Mouse (Mus musculus) neural tube, embryonic 11.5 days (tissue): ENCODE data around the gene Rbfox1. TPM values are rescaled to one million over a fixed set of nuclear protein-coding genes. Genes with fewer than 3 reads are reported as not detected.
A peak's percentile ranks its signal among the peaks of the same experiment; 100 is the strongest.

Experiments used
- ATAC-seq: fragments of 200-750 bp; cut with Nextera tagmentation; 2 replicates; pipeline ENCODE4 v1.8.0; 2017; ENCODE audit warnings: moderate number of reproducible peaks, mild to moderate bottlenecking, moderate TSS enrichment, moderate library complexity; ENCODE audit not compliant: insufficient read depth, low FRiP score, low TSS enrichment
- DNase-seq: peaks from one replicate; pipeline ENCODE4 v3.0.0-alpha.2; 2015; ENCODE audit warnings: low spot score
- H3K27ac ChIP-seq: fragments of 300-500 bp; sonication (generic); 2 replicates; pipeline ENCODE4 v1.5.1; 2014; ENCODE audit warnings: low read depth, mild to moderate bottlenecking, low read length
- H3K27me3 ChIP-seq: fragments of 300-500 bp; sonication (generic); 2 replicates; pipeline ENCODE4 v1.6.1; 2014; ENCODE audit warnings: mild to moderate bottlenecking, low read length, mixed read lengths; ENCODE audit not compliant: control insufficient read depth, insufficient read depth
- H3K36me3 ChIP-seq: fragments of 300-500 bp; sonication (generic); 2 replicates; pipeline ENCODE4 v1.6.1; 2014; ENCODE audit warnings: mild to moderate bottlenecking, low read length, moderate library complexity, mixed read lengths; ENCODE audit not compliant: control insufficient read depth, insufficient read depth
- H3K4me1 ChIP-seq: fragments of 300-500 bp; sonication (generic); 2 replicates; pipeline ENCODE4 v1.6.1; 2014; ENCODE audit warnings: low read length, mixed read lengths; ENCODE audit not compliant: control insufficient read depth, insufficient read depth
- H3K4me2 ChIP-seq: fragments of 300-500 bp; sonication (generic); 2 replicates; pipeline ENCODE4 v1.6.1; 2014; ENCODE audit warnings: low read depth, mild to moderate bottlenecking, moderate library complexity
- H3K4me3 ChIP-seq: fragments of 300-500 bp; sonication (generic); 2 replicates; pipeline ENCODE4 v1.5.1; 2014; ENCODE audit warnings: low read depth, low read length
- H3K9ac ChIP-seq: fragments of 300-500 bp; sonication (generic); 2 replicates; pipeline ENCODE4 v1.6.1; 2014; ENCODE audit warnings: mild to moderate bottlenecking, low read length
- H3K9me3 ChIP-seq: fragments of 300-500 bp; sonication (generic); 2 replicates; pipeline ENCODE4 v1.6.1; 2016; ENCODE audit warnings: low read length; ENCODE audit not compliant: control insufficient read depth
- WGBS: fragments of 180-500 bp; shearing (Covaris S2); extraction: QIAGEN DNeasy Blood & Tissue Kit; methylation state at CpG from one replicate; pipeline ENCODE4 v1.1.7; 2014; 5-methylcytosine and 5-hydroxymethylcytosine counted together
- polyA plus RNA-seq: library from polyadenylated mRNA; unstranded; fragments of >200 nt; fragmentation: Nextera tagmentation; extraction: Ambion mirVana; gene quantifications from 2 replicates; pipeline ENCODE4 v1.2.1, GENCODE M21; 2014

Gene Rbfox1
- polyA plus RNA-seq, 1 experiment from 2014 or later, result 32.9 TPM

DNA sequence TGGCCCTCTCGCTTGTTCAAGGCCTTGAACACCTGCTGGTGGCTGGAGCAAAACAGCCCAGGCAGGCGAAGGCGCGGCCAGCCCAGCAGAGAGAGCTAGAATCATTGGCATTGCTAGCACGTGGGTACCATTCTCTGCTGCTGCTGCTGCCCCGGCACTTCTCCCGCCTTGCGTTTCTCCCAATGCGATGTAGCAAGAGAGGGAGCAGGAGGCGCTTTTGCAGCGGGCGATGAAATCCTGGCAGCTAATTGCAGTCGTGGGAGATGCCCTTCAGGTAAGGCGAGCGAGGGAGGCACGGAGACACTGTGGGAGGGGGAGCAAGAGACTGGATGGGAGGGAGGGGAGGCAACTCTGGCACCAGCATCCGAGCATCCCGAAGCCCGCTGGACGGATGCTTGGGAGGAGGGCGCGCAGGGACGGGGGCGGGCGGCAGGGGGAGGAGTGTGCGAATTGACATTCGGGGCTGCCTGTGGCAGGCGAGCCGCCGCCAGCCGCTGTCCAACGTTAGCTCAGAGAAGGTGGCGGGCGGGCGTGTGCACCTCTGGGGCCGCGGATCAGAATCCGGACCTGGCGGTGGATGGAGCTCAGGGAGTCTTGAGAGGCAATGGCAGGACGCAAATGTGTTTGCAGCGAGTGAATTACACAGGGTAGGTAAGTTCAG lies 463.6 kb downstream of the Rbfox1 start:
- no peaks in the 10 kb centered on the region for H3K36me3 ChIP-seq

GRCm38 (mm10) chr16:6349381-6349780 lies 464.2 kb downstream of the Rbfox1 start:
- 30% methylated on average over 16 of the region's 16 CpGs for WGBS
- Histone ChIP-seq H3K36me3 (no peaks in the 10 kb centered on the region), H3K9me3 (no peaks in the 10 kb centered on the region), H3K27ac (no peak overlapping the region), H3K9ac (peak overlapping the region; percentile 50; the same call in 1 of the 2 replicates), H3K27me3 (peaks cover 24% of the 10 kb centered on the region), H3K4me1 (no peaks in the 10 kb centered on the region; the same call in 1 of the 2 replicates), H3K4me3 (peak overlapping the region; percentile 34), H3K4me2 (peak overlapping the region; percentile 71)
- DNase-seq, result peak; percentile 14
- no peak for ATAC-seq

More for the DNA sequence above, 463.6 kb downstream of the Rbfox1 start:
- Histone ChIP-seq H3K4me1 (no peaks in the 10 kb centered on the region; the same call in 1 of the 2 replicates), H3K9me3 (no peaks in the 10 kb centered on the region), H3K9ac (peak overlapping the region; percentile 50), H3K27me3 (peaks cover 24% of the 10 kb centered on the region), H3K27ac (no peak overlapping the region), H3K4me3 (peak overlapping the region; percentile 34), H3K4me2 (peak overlapping the region; percentile 71)
- WGBS, result under 1% methylated on average over 40 of the region's 41 CpGs
- ATAC-seq (peak; percentile 80), DNase-seq (peak; percentile 70)

DNA sequence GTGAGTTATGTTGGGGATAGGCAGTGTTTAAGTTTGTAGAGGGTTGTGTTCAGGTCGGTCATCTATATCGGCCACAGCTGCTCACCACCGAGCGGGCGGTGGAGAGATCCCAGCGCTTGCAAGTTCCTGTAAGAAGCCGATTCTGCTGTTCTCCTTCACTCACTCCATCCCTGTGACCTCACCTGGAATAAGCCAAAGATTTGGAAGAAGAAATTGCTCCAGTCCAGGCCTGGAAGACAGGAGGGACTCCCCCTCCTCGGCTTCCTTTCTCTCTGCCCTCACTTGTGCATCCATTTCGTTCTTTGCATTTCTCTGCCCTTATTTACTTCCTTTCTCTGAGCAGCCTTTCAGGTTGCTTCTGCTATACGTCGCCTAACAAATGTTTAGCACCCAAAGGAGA lies 465.1 kb downstream of the Rbfox1 start:
- H3K4me2 ChIP-seq, result no peak overlapping the region

GRCm38 (mm10) chr16:6353191-6353590 lies 468.0 kb downstream of the Rbfox1 start:
- Histone ChIP-seq H3K9me3 (no peaks in the 10 kb centered on the region), H3K4me3 (no peak overlapping the region), H3K4me1 (no peaks in the 10 kb centered on the region; the same call in 1 of the 2 replicates), H3K27me3 (peaks cover 19% of the 10 kb centered on the region), H3K27ac (no peak overlapping the region), H3K36me3 (no peaks in the 10 kb centered on the region), H3K4me2 (no peak overlapping the region), H3K9ac (no peak overlapping the region)
- WGBS, result 86% methylated on average over 5 of the region's 5 CpGs
- no peak for ATAC-seq
- DNase-seq, result no peak

More for the DNA sequence above, 465.1 kb downstream of the Rbfox1 start:
- Histone ChIP-seq H3K9ac (no peak overlapping the region), H3K27ac (no peak overlapping the region), H3K36me3 (no peaks in the 10 kb centered on the region), H3K9me3 (no peaks in the 10 kb centered on the region), H3K4me3 (no peak overlapping the region), H3K27me3 (peaks cover 24% of the 10 kb centered on the region), H3K4me1 (no peaks in the 10 kb centered on the region; the same call in 1 of the 2 replicates)
- DNase-seq (no peak), ATAC-seq (no peak)
- WGBS, result 92% methylated on average over 11 of the region's 11 CpGs

- Histone ChIP-seq H3K27ac (no peak overlapping the region), H3K36me3 (no peaks in the 10 kb centered on the region), H3K27me3 (no peaks in the 10 kb centered on the region), H3K9me3 (no peaks in the 10 kb centered on the region), H3K4me2 (no peak overlapping the region), H3K4me3 (no peak overlapping the region), H3K9ac (no peak overlapping the region), H3K4me1 (no peaks in the 10 kb centered on the region)
- no peak for ATAC-seq
- 74% methylated on average over 3 of the region's 3 CpGs for WGBS
- no peak for DNase-seq
Measured at GRCm38 (mm10) chr16:6356931-6357330, 471.8 kb downstream of the Rbfox1 start.

GRCm38 (mm10) chr16:6365793-6366192 lies 480.6 kb downstream of the Rbfox1 start:
- H3K4me1 ChIP-seq, result no peaks in the 10 kb centered on the region
- DNase-seq (no peak), ATAC-seq (no peak)
- 84% methylated on average over 2 of the region's 2 CpGs for WGBS
- no peaks in the 10 kb centered on the region for H3K36me3 ChIP-seq
- H3K27ac ChIP-seq, result no peak overlapping the region
- no peaks in the 10 kb centered on the region for H3K27me3 ChIP-seq
- H3K9me3 ChIP-seq, result no peaks in the 10 kb centered on the region
- H3K4me2 ChIP-seq, result no peak overlapping the region
- H3K4me3 ChIP-seq, result no peak overlapping the region
- H3K9ac ChIP-seq, result no peak overlapping the region

DNA sequence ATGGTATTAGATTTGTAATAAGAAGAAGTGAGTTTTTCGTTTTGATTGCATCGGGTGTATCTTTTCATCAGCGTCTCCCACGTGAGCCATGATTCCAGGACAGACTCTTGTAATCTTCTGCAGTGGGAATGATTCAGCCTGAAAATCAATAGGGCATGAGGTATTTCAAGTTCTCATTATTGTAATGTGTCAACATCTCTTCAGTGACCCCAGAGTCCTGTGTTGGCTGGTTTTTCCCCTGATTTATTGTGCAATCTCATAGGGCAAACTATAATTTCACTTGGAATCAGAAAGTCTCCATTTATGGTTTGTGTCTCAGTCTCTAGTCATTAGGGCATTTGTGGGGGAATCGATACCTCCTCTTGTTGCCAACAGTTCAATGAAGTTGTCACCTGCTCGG lies 481.5 kb downstream of the Rbfox1 start:
- H3K27ac ChIP-seq, result no peak overlapping the region
- no peaks in the 10 kb centered on the region for H3K27me3 ChIP-seq
- H3K36me3 ChIP-seq, result no peaks in the 10 kb centered on the region
- DNase-seq (no peak), ATAC-seq (no peak)
- no peak overlapping the region for H3K4me3 ChIP-seq
- no peaks in the 10 kb centered on the region for H3K9me3 ChIP-seq
- no peak overlapping the region for H3K9ac ChIP-seq
- no peak overlapping the region for H3K4me2 ChIP-seq
- H3K4me1 ChIP-seq, result no peaks in the 10 kb centered on the region
- 82% methylated on average over 6 of the region's 6 CpGs for WGBS

- Histone ChIP-seq H3K36me3 (no peaks in the 10 kb centered on the region), H3K4me2 (no peak overlapping the region), H3K27ac (no peak overlapping the region), H3K4me1 (no peaks in the 10 kb centered on the region), H3K27me3 (no peaks in the 10 kb centered on the region), H3K9ac (no peak overlapping the region), H3K4me3 (no peak overlapping the region), H3K9me3 (no peaks in the 10 kb centered on the region)
- DNase-seq (no peak), ATAC-seq (no peak)
- 92% methylated on average over 3 of the region's 3 CpGs for WGBS
Measured at GRCm38 (mm10) chr16:6380924-6381323, 495.8 kb downstream of the Rbfox1 start.

DNA sequence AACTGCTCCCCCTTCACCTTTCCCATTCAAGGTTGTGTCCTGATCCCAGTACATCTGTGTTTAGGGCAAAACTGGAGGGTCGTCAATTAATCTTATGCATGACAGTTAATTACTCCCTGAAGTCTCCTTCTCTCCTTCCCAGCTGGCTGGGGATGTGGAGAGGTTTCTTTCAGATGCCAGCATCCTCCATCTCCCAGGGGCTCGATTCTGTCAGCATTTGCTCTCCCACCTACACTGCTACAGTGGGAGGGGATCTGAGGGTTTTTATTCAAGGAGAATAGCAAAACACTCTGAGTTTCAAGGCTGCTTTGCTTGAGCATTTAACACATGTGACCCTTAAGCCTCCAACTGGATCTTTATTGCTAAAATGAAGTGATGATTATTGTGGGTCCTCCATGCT lies 496.4 kb downstream of the Rbfox1 start:
- ATAC-seq (no peak), DNase-seq (peak; percentile 10)
- Histone ChIP-seq H3K9ac (no peak overlapping the region), H3K27me3 (no peaks in the 10 kb centered on the region), H3K4me2 (no peak overlapping the region), H3K4me3 (no peak overlapping the region), H3K4me1 (no peaks in the 10 kb centered on the region), H3K36me3 (no peaks in the 10 kb centered on the region), H3K9me3 (no peaks in the 10 kb centered on the region), H3K27ac (no peak overlapping the region)
- 64% methylated on average over 2 of the region's 2 CpGs for WGBS
